Mouse (Mus musculus) hindbrain, embryonic 14.5 days (tissue): ENCODE measurements around the gene Col7a1. TPM values are rescaled to one million over a fixed set of nuclear protein-coding genes. Genes with fewer than 3 reads are reported as not detected.

Experiments
- ATAC-seq: fragments of 200-750 bp; cut with Nextera tagmentation; 2 replicates; pipeline ENCODE4 v1.8.0; 2017; ENCODE audit warnings: moderate number of reproducible peaks, mild to moderate bottlenecking, moderate TSS enrichment, moderate library complexity; ENCODE audit not compliant: low FRiP score
- DNase-seq: peaks from one replicate; pipeline ENCODE4 v3.0.0-alpha.2; 2015; ENCODE audit warnings: low spot score
- H3K27ac ChIP-seq: fragments of 300-500 bp; sonication (generic); 2 replicates; pipeline ENCODE4 v1.5.1; 2014; ENCODE audit warnings: mild to moderate bottlenecking, moderate library complexity
- H3K27me3 ChIP-seq: fragments of 300-500 bp; sonication (generic); 2 replicates; pipeline ENCODE4 v1.6.1; 2014; ENCODE audit warnings: mild to moderate bottlenecking, low read length, mixed read lengths; ENCODE audit not compliant: control insufficient read depth, insufficient read depth
- H3K36me3 ChIP-seq: fragments of 300-500 bp; sonication (generic); replicated peaks from 2 replicates; pipeline ENCODE4 v1.6.1; 2014; ENCODE audit not compliant: control insufficient read depth, insufficient read depth
- H3K4me1 ChIP-seq: fragments of 300-500 bp; sonication (generic); replicated peaks from 2 replicates; pipeline ENCODE4 v1.6.1; 2014; ENCODE audit warnings: antibody characterized with exemption, low read length, mixed read lengths; ENCODE audit not compliant: control insufficient read depth, insufficient read depth
- H3K4me2 ChIP-seq: fragments of 300-500 bp; sonication (generic); replicated peaks from 2 replicates; pipeline ENCODE4 v1.6.1; 2014; ENCODE audit warnings: mild to moderate bottlenecking, moderate library complexity
- H3K4me3 ChIP-seq: fragments of 300-500 bp; sonication (generic); replicated peaks from 2 replicates; pipeline ENCODE4 v1.5.1; 2014; ENCODE audit warnings: mild to moderate bottlenecking, low read length
- H3K9ac ChIP-seq: fragments of 300-500 bp; sonication (generic); 2 replicates; pipeline ENCODE4 v1.6.1; 2014
- H3K9me3 ChIP-seq: fragments of 300-500 bp; sonication (generic); 2 replicates; pipeline ENCODE4 v1.6.1; 2016; ENCODE audit warnings: low read length; ENCODE audit not compliant: control insufficient read depth
- WGBS: fragments of 180-500 bp; shearing (Covaris S2); extraction: QIAGEN DNeasy Blood & Tissue Kit; methylation state at CpG from one replicate; pipeline ENCODE4 v1.1.7; 2014; 5-methylcytosine and 5-hydroxymethylcytosine counted together
- polyA plus RNA-seq: library from polyadenylated mRNA; unstranded; fragments of >200 nt; fragmentation: Nextera tagmentation; extraction: Ambion mirVana; gene quantifications from 2 replicates; pipeline ENCODE4 v1.2.1, GENCODE M21; 2014

Gene Col7a1
- polyA plus RNA-seq, 1 experiment from 2014 or later: 3.0 TPM

GRCm38 (mm10) chr9:108945111-108945510 lies 8.3 kb upstream of the Col7a1 start:
- H3K9ac ChIP-seq: no peak overlapping the region
- no peak overlapping the region for H3K4me3 ChIP-seq
- H3K27me3 ChIP-seq: no peaks in the 10 kb centered on the region
- H3K4me2 ChIP-seq: no peak overlapping the region
- no peak overlapping the region for H3K27ac ChIP-seq
- no peaks in the 10 kb centered on the region for H3K4me1 ChIP-seq
- WGBS: 84% methylated on average over 9 of the region's 9 CpGs
- DNase-seq (no peak), ATAC-seq (no peak)
- no peaks in the 10 kb centered on the region for H3K9me3 ChIP-seq
- H3K36me3 ChIP-seq: peaks cover 90% of the 10 kb centered on the region

- H3K4me2 ChIP-seq: no peak overlapping the region
- H3K27ac ChIP-seq: no peak overlapping the region
- 90% methylated on average over 5 of the region's 5 CpGs for WGBS
- no peaks in the 10 kb centered on the region for H3K4me1 ChIP-seq
- DNase-seq: no peak
- H3K4me3 ChIP-seq: no peak overlapping the region
- no peak for ATAC-seq
- H3K27me3 ChIP-seq: no peaks in the 10 kb centered on the region
- no peaks in the 10 kb centered on the region for H3K9me3 ChIP-seq
- no peak overlapping the region for H3K9ac ChIP-seq
- peaks cover 90% of the 10 kb centered on the region for H3K36me3 ChIP-seq
Observed at GRCm38 (mm10) chr9:108945608-108946007, 7.8 kb upstream of the Col7a1 start.

GRCm38 (mm10) chr9:108949231-108949966 lies 4.0 kb upstream of the Col7a1 start:
- 87% methylated on average over 13 of the region's 13 CpGs for WGBS
- H3K4me2 ChIP-seq: no peak overlapping the region
- no peaks in the 10 kb centered on the region for H3K4me1 ChIP-seq
- no peak overlapping the region for H3K27ac ChIP-seq
- no peak overlapping the region for H3K9ac ChIP-seq
- H3K9me3 ChIP-seq: no peaks in the 10 kb centered on the region
- ATAC-seq: no peak
- DNase-seq: no peak
- H3K4me3 ChIP-seq: no peak overlapping the region
- peaks cover 24% of the 10 kb centered on the region for H3K27me3 ChIP-seq
- H3K36me3 ChIP-seq: peaks cover 62% of the 10 kb centered on the region

- peaks cover 24% of the 10 kb centered on the region for H3K27me3 ChIP-seq
- WGBS: 86% methylated on average over 9 of the region's 9 CpGs
- H3K27ac ChIP-seq: no peak overlapping the region
- no peaks in the 10 kb centered on the region for H3K9me3 ChIP-seq
- DNase-seq: no peak
- no peak overlapping the region for H3K4me3 ChIP-seq
- H3K4me2 ChIP-seq: no peak overlapping the region
- H3K9ac ChIP-seq: no peak overlapping the region
- ATAC-seq: no peak
- H3K4me1 ChIP-seq: no peaks in the 10 kb centered on the region
- H3K36me3 ChIP-seq: peaks cover 55% of the 10 kb centered on the region
Observed at GRCm38 (mm10) chr9:108949967-108950728, 3.2 kb upstream of the Col7a1 start.

- Histone ChIP-seq H3K27me3 (peaks cover 24% of the 10 kb centered on the region), H3K4me2 (no peak overlapping the region), H3K4me1 (no peaks in the 10 kb centered on the region), H3K9ac (no peak overlapping the region), H3K4me3 (no peak overlapping the region), H3K27ac (no peak overlapping the region), H3K9me3 (no peaks in the 10 kb centered on the region), H3K36me3 (peaks cover 7% of the 10 kb centered on the region)
- DNase-seq: no peak
- no peak for ATAC-seq
- 95% methylated on average over 11 of the region's 11 CpGs for WGBS
Observed at GRCm38 (mm10) chr9:108955241-108955640, 1.9 kb downstream of the Col7a1 start.

GRCm38 (mm10) chr9:108955846-108956245 lies 2.5 kb downstream of the Col7a1 start:
- Histone ChIP-seq H3K36me3 (peaks cover 2% of the 10 kb centered on the region; the same call in 1 of the 2 replicates), H3K9ac (no peak overlapping the region), H3K4me3 (no peak overlapping the region), H3K4me2 (no peak overlapping the region), H3K27me3 (peaks cover 24% of the 10 kb centered on the region), H3K27ac (no peak overlapping the region), H3K9me3 (no peaks in the 10 kb centered on the region), H3K4me1 (no peaks in the 10 kb centered on the region)
- ATAC-seq (no peak), DNase-seq (no peak)
- 91% methylated on average over 11 of the region's 11 CpGs for WGBS

GRCm38 (mm10) chr9:108963577-108963976 lies 10.2 kb downstream of the Col7a1 start:
- DNase-seq (no peak), ATAC-seq (no peak)
- 69% methylated on average over 3 of the region's 3 CpGs for WGBS
- no peak overlapping the region for H3K27ac ChIP-seq
- no peaks in the 10 kb centered on the region for H3K36me3 ChIP-seq
- H3K27me3 ChIP-seq: no peaks in the 10 kb centered on the region
- no peaks in the 10 kb centered on the region for H3K9me3 ChIP-seq
- no peak overlapping the region for H3K9ac ChIP-seq
- H3K4me1 ChIP-seq: no peaks in the 10 kb centered on the region
- H3K4me3 ChIP-seq: no peak overlapping the region
- H3K4me2 ChIP-seq: no peak overlapping the region

- no peak overlapping the region for H3K9ac ChIP-seq
- no peak for DNase-seq
- H3K9me3 ChIP-seq: no peaks in the 10 kb centered on the region
- H3K27ac ChIP-seq: no peak overlapping the region
- H3K27me3 ChIP-seq: no peaks in the 10 kb centered on the region
- no peak overlapping the region for H3K4me2 ChIP-seq
- no peaks in the 10 kb centered on the region for H3K4me1 ChIP-seq
- no peak overlapping the region for H3K4me3 ChIP-seq
- no peaks in the 10 kb centered on the region for H3K36me3 ChIP-seq
- ATAC-seq: no peak
- WGBS: 88% methylated on average over 6 of the region's 6 CpGs
Observed at GRCm38 (mm10) chr9:108964338-108964737, 11.0 kb downstream of the Col7a1 start.

GRCm38 (mm10) chr9:108970623-108971022 lies 17.2 kb downstream of the Col7a1 start:
- 86% methylated on average over 8 of the region's 8 CpGs for WGBS

More at GRCm38 (mm10) chr9:108970623-108971022, 17.2 kb downstream of the Col7a1 start:
- no peaks in the 10 kb centered on the region for H3K9me3 ChIP-seq
- no peak overlapping the region for H3K4me3 ChIP-seq
- H3K36me3 ChIP-seq: no peaks in the 10 kb centered on the region
- no peak for ATAC-seq
- no peaks in the 10 kb centered on the region for H3K4me1 ChIP-seq
- no peak overlapping the region for H3K4me2 ChIP-seq
- H3K9ac ChIP-seq: no peak overlapping the region
- DNase-seq: no peak
- H3K27ac ChIP-seq: no peak overlapping the region
- no peaks in the 10 kb centered on the region for H3K27me3 ChIP-seq
